Mouse (Mus musculus): ENCODE results near the gene Ppp1ca. TPM values are rescaled to one million over a fixed set of nuclear protein-coding genes. Genes with fewer than 3 reads are reported as not detected.

Ppp1ca gene
- total and polyA plus RNA-seq, 2 experiments from 2014 or later: 738 to 808 TPM

- Histone ChIP-seq H3K9me3 (replicated peaks; ENCODE audit: control insufficient read depth, low read length) (no peaks in the 10 kb centered on the region), H3K36me3 (replicated peaks; ENCODE audit: control insufficient read depth, insufficient read depth, low read length) (peaks cover 53% of the 10 kb centered on the region), H3K9ac (replicated peaks; ENCODE audit: low read depth, low read length) (no peak overlapping the region), H3K4me1 (ENCODE audit: control insufficient read depth, insufficient read depth) (peaks cover 21% of the 10 kb centered on the region), H3K27me3 (ENCODE audit: control insufficient read depth, insufficient read depth, low read length) (no peaks in the 10 kb centered on the region), H3K4me2 (ENCODE audit: low read depth, low read length) (no peak overlapping the region), H3K27ac (ENCODE audit: low read depth) (peak overlapping the region; percentile 52), H3K4me3 (ENCODE audit: low read depth, low read length) (no peak overlapping the region)
- 77% methylated on average over 8 of the region's 8 CpGs for WGBS
- DNase-seq (ENCODE audit: low spot score): no peak
- TF ChIP-seq EP300 (IDR thresholded peaks at IDR 0.05; ENCODE audit: low read depth): peak; percentile 4; the same call in 1 of the 2 replicates
- TF ChIP-seq CTCF (IDR thresholded peaks at IDR 0.05; ENCODE audit: low read depth): no peak
- ATAC-seq (ENCODE audit: insufficient read depth, low read depth): no peak
Measured at GRCm38 (mm10) chr19:4152445-4153231, 39.2 kb upstream of the Ppp1ca start.

- no peaks in the 10 kb centered on the region for H3K27me3 ChIP-seq (ENCODE audit: control insufficient read depth, insufficient read depth, low read length)
- no peaks in the 10 kb centered on the region for H3K9me3 ChIP-seq (replicated peaks; ENCODE audit: control insufficient read depth, low read length)
- no peak within 1 kb of the TSS for H3K4me2 ChIP-seq (ENCODE audit: low read depth, low read length)
- DNase-seq (ENCODE audit: low spot score) (no peak), ATAC-seq (ENCODE audit: insufficient read depth, low read depth) (no peak)
- H3K4me1 ChIP-seq (ENCODE audit: control insufficient read depth, insufficient read depth): peaks cover 18% of the 10 kb centered on the region
- no peak within 1 kb of the TSS for H3K9ac ChIP-seq (replicated peaks; ENCODE audit: low read depth, low read length)
- peak within 1 kb of the TSS; percentile 24; the same call in 1 of the 2 replicates for H3K4me3 ChIP-seq (ENCODE audit: low read depth, low read length)
- H3K36me3 ChIP-seq (replicated peaks; ENCODE audit: control insufficient read depth, insufficient read depth, low read length): peaks cover 58% of the 10 kb centered on the region
- H3K27ac ChIP-seq (ENCODE audit: low read depth): peak within 1 kb of the TSS; percentile 52
- TF ChIP-seq EP300 (IDR thresholded peaks at IDR 0.05; ENCODE audit: low read depth): no peak
- TF ChIP-seq CTCF (IDR thresholded peaks at IDR 0.05; ENCODE audit: low read depth): no peak
- WGBS: 53% methylated on average over 11 of the region's 11 CpGs
Measured at GRCm38 (mm10) chr19:4153232-4153654, 38.6 kb upstream of the Ppp1ca start, which contains the start of gene Ptprcap. Gene Ptprcap (plus strand): TSS chr19:4153604.

- TF ChIP-seq EP300 (IDR thresholded peaks at IDR 0.05; ENCODE audit: low read depth) (peak; percentile 66; the same call in 1 of the 2 replicates), CTCF (IDR thresholded peaks at IDR 0.05; ENCODE audit: low read depth) (no peak)
- Histone ChIP-seq H3K4me2 (ENCODE audit: low read depth, low read length) (no peak overlapping the region; the same call in 1 of the 2 replicates), H3K9me3 (replicated peaks; ENCODE audit: control insufficient read depth, low read length) (no peaks in the 10 kb centered on the region), H3K9ac (replicated peaks; ENCODE audit: low read depth, low read length) (no peak overlapping the region; the same call in 1 of the 2 replicates), H3K36me3 (replicated peaks; ENCODE audit: control insufficient read depth, insufficient read depth, low read length) (peaks cover 72% of the 10 kb centered on the region), H3K27ac (ENCODE audit: low read depth) (peak overlapping the region; percentile 9; the same call in 1 of the 2 replicates), H3K4me1 (ENCODE audit: control insufficient read depth, insufficient read depth) (peaks cover 10% of the 10 kb centered on the region; the same call in 1 of the 2 replicates), H3K4me3 (ENCODE audit: low read depth, low read length) (peak overlapping the region; percentile 24; the same call in 1 of the 2 replicates), H3K27me3 (ENCODE audit: control insufficient read depth, insufficient read depth, low read length) (no peaks in the 10 kb centered on the region)
- 64% methylated on average over 13 of the region's 13 CpGs for WGBS
- DNase-seq (ENCODE audit: low spot score) (no peak), ATAC-seq (ENCODE audit: insufficient read depth, low read depth) (no peak)
Measured at GRCm38 (mm10) chr19:4154437-4155222, 37.2 kb upstream of the Ppp1ca start.

GRCm38 (mm10) chr19:4155223-4156072, 36.4 kb upstream of the Ppp1ca start:
- Histone ChIP-seq H3K27ac (ENCODE audit: low read depth) (no peak overlapping the region), H3K4me1 (ENCODE audit: control insufficient read depth, insufficient read depth) (peaks cover 5% of the 10 kb centered on the region; the same call in 1 of the 2 replicates), H3K9me3 (replicated peaks; ENCODE audit: control insufficient read depth, low read length) (no peaks in the 10 kb centered on the region), H3K9ac (replicated peaks; ENCODE audit: low read depth, low read length) (no peak overlapping the region; the same call in 1 of the 2 replicates), H3K36me3 (replicated peaks; ENCODE audit: control insufficient read depth, insufficient read depth, low read length) (peaks cover 76% of the 10 kb centered on the region), H3K27me3 (ENCODE audit: control insufficient read depth, insufficient read depth, low read length) (no peaks in the 10 kb centered on the region), H3K4me2 (ENCODE audit: low read depth, low read length) (peak overlapping the region; percentile 14; the same call in 1 of the 2 replicates), H3K4me3 (ENCODE audit: low read depth, low read length) (peak overlapping the region; percentile 24; the same call in 1 of the 2 replicates)
- no peak for DNase-seq (ENCODE audit: low spot score)
- TF ChIP-seq EP300 (IDR thresholded peaks at IDR 0.05; ENCODE audit: low read depth): no peak
- no peak for TF ChIP-seq CTCF (IDR thresholded peaks at IDR 0.05; ENCODE audit: low read depth)
- ATAC-seq (ENCODE audit: insufficient read depth, low read depth): no peak
- WGBS: 78% methylated on average over 6 of the region's 6 CpGs

Data from heart, postnatal 0 days (tissue).